Mouse (Mus musculus): ENCODE data around the gene Bckdha. TPM values are rescaled to one million over a fixed set of nuclear protein-coding genes. Genes with fewer than 3 reads are reported as not detected.

The Bckdha gene
- polyA plus RNA-seq (2017; shearing (Covaris generic)), result 36.8 TPM

GRCm38 (mm10) chr7:25658657-25659472 is at the start of gene Bckdha, which contains the start of gene Exosc5:
TSS of gene Bckdha (minus strand) at chr7:25658981.
TSS of gene Exosc5 (plus strand) at chr7:25659164.

GRCm38 (mm10) chr7:25686680-25687531 is 28.1 kb upstream of the Bckdha start, which contains the start of gene Tgfb1:
TSS of gene Tgfb1 (plus strand) at chr7:25687002.

GRCm38 (mm10) chr7:25680514-25681258 is 21.9 kb upstream of the Bckdha start, which contains the start of gene B9d2:
TSS of gene B9d2 (plus strand) at chr7:25680780.

DNA sequence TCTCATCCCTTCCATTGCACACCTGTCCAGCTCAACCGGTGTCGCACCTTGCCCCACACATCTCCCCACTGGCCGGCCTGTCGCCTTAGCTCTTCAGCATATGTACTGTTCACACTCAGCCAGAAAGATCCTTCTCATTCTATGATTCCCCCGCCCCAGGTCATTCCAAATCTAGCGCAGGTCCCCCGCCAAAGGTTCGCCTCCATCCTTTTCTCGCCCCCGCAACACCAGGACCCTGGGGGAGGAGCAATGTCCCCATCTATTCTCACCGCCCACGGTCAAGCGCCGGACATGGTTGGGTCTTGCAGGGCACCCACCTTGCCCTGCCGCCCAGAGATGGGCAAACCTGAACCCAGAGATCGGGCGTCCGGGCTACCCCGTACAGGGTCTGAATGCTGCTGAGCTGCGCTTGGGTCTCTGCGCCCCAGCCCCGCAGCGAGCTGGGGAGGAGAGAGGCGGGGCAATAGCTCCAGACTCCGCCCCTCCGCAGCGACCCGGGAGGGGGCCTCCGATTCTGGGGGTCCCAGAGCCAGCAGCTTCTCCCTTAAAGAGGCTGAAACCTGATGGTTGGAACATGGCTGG is 16.0 kb upstream of the Bckdha start, which contains the start of gene Tmem91:
Gene Tmem91 (minus strand): TSS at position 448 of the 582 bp plus-strand sequence.

GRCm38 (mm10) chr7:25626509-25627430 is 32.0 kb downstream of the Bckdha start, which contains the start of gene B3gnt8:
TSS of gene B3gnt8 (plus strand) at chr7:25626654.

DNA sequence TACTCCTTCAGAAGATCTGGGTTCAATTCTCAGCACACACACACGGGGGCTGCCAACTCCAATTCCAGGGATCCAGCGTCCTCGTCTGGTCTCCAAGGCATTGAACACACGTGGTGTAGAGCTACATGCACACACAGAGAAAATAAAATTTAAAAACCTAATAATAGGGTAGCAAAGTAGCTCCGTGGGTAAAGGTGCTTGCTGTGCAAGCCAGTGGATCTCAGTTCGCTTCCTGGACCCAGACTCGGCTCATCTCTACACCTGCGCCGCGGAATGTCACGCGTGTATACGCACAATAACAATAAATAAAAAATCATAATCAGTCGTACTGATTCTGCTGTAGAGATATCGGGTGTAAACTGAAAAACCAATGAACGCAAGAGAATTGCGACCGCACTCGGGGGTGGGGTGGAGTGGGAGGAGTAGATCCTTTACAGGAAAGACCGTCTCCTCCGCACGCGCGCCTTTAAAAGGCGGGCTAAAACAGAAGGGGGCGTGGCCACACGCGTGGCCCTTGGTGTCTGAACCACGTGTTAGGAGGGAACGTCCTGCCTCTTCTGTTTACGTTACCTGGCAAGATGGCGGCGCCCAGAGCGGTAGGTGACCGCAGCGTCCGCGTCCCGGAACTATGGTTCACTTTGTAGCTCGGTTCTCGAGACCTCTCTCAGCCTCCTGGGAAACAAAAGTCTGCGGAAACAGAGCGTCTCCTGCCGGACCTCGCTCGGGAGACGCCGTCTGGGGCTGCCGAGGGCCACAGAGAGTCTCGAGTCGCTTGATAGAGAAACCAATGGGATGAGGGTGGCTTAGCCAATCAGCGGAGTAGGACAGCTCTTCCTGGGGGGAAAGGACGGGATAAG is 39.7 kb downstream of the Bckdha start, which contains the start of gene Dmac2:
Gene Dmac2 (plus strand): TSS at position 550 of the 857 bp plus-strand sequence.

DNA sequence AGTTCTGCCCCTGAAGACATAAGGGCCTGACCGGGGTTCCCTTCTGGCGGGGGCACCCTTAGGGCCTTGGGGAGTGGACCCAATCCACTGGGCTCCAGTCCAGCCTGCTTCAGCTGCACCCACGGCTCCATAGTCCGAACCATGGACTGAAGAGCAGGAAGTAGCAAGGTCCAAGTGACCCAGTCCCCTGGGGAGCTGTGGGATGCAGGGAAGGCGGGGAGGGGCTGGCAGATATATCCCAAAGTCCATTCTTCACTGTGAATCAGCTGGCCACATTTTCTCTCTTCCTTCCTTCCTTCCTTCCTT is 43.1 kb downstream of the Bckdha start, which contains the start of gene Erich4:
Gene Erich4 (minus strand): TSS at position 187 of the 306 bp plus-strand sequence.

Other genes with a start within 250 kb of the Bckdha start
- gene Cxcl17, start 246.1 kb downstream of the Bckdha start, polyA plus RNA-seq (2017; shearing (Covaris generic)), result not detected
- 0.11 TPM for gene Ceacam1, start 181.4 kb downstream of the Bckdha start, polyA plus RNA-seq (2017; shearing (Covaris generic))
- gene Ceacam2, start 119.1 kb downstream of the Bckdha start, polyA plus RNA-seq (2017; shearing (Covaris generic)), result not detected
- gene Erich4, start 43.1 kb downstream of the Bckdha start, polyA plus RNA-seq (2017; shearing (Covaris generic)), result not detected
- gene Dmac2, start 39.6 kb downstream of the Bckdha start, polyA plus RNA-seq (2017; shearing (Covaris generic)), result 67.3 TPM
- 0.20 TPM for gene B3gnt8, start 32.3 kb downstream of the Bckdha start, polyA plus RNA-seq (2017; shearing (Covaris generic))
- 52.9 TPM for gene Exosc5, start 183 bp upstream of the Bckdha start, polyA plus RNA-seq (2017; shearing (Covaris generic))
- gene Tmem91, start 16.2 kb upstream of the Bckdha start, polyA plus RNA-seq (2017; shearing (Covaris generic)), result 0.84 TPM
- 55.6 TPM for gene B9d2, start 21.8 kb upstream of the Bckdha start, polyA plus RNA-seq (2017; shearing (Covaris generic))
- gene Tgfb1, start 28.0 kb upstream of the Bckdha start, polyA plus RNA-seq (2017; shearing (Covaris generic)), result 181 TPM
- 52.7 TPM for gene Ccdc97, start 60.1 kb upstream of the Bckdha start, polyA plus RNA-seq (2017; shearing (Covaris generic))
- gene Hnrnpul1, start 95.8 kb upstream of the Bckdha start, polyA plus RNA-seq (2017; shearing (Covaris generic)), result 97.6 TPM
- 3.6 TPM for gene Axl, start 129.7 kb upstream of the Bckdha start, polyA plus RNA-seq (2017; shearing (Covaris generic))
- 10.5 TPM for gene Cyp2s1, start 157.9 kb upstream of the Bckdha start, polyA plus RNA-seq (2017; shearing (Covaris generic))
- gene Cyp2b10, start 238.6 kb upstream of the Bckdha start, polyA plus RNA-seq (2017; shearing (Covaris generic)), result not detected

Measured in effector memory CD4-positive, alpha-beta T cell, adult 5 months (primary cell).